Mouse (Mus musculus): ENCODE data around the gene Hba-x.

- no peak for TF ChIP-seq CTCF (IDR thresholded peaks at IDR 0.05; ENCODE audit: low read depth)
- no peak for TF ChIP-seq EP300 (optimal IDR thresholded peaks at IDR 0.05)
Observed at GRCm38 (mm10) chr11:32300279-32301267, 24.4 kb downstream of the Hba-x start.
